Mouse (Mus musculus) midbrain, embryonic 10.5 days (tissue): ENCODE results near the gene Oxld1. TPM values are rescaled to one million over a fixed set of nuclear protein-coding genes. Genes with fewer than 3 reads are reported as not detected.

ENCODE experiments used
- DNase-seq: peaks from one replicate; pipeline ENCODE4 v3.0.0-alpha.2; 2017; ENCODE audit warnings: low spot score
- H3K27ac ChIP-seq: fragments of 300-500 bp; sonication (generic); replicated peaks from 2 replicates; pipeline ENCODE4 v1.5.1; 2016; ENCODE audit warnings: mild to moderate bottlenecking
- H3K27me3 ChIP-seq: fragments of 300-500 bp; sonication (generic); 2 replicates; pipeline ENCODE4 v1.6.1; 2016; ENCODE audit warnings: low read depth, mild to moderate bottlenecking; ENCODE audit not compliant: poor library complexity, severe bottlenecking
- H3K36me3 ChIP-seq: fragments of 300-500 bp; sonication (generic); 2 replicates; pipeline ENCODE4 v1.6.1; 2016; ENCODE audit warnings: mild to moderate bottlenecking, moderate library complexity
- H3K4me1 ChIP-seq: fragments of 300-500 bp; sonication (generic); 2 replicates; pipeline ENCODE4 v1.6.1; 2016
- H3K4me3 ChIP-seq: fragments of 300-500 bp; sonication (generic); 2 replicates; pipeline ENCODE4 v1.5.1; 2016; ENCODE audit warnings: mild to moderate bottlenecking, moderate library complexity
- H3K9me3 ChIP-seq: fragments of 300-500 bp; sonication (generic); replicated peaks from 2 replicates; pipeline ENCODE4 v1.6.1; 2016; ENCODE audit warnings: mild to moderate bottlenecking
- WGBS: fragments of 180-500 bp; shearing (Covaris S2); methylation state at CpG from one replicate; pipeline ENCODE4 v1.1.7; 2016; 5-methylcytosine and 5-hydroxymethylcytosine counted together
- polyA plus RNA-seq: library from polyadenylated mRNA; unstranded; fragments of >200 nt; fragmentation: Nextera tagmentation; extraction: Ambion mirVana; gene quantifications from 2 replicates; pipeline ENCODE4 v1.2.1, GENCODE M21; 2016

Oxld1 gene
- polyA plus RNA-seq, 1 experiment from 2014 or later, result 11.8 TPM

DNA sequence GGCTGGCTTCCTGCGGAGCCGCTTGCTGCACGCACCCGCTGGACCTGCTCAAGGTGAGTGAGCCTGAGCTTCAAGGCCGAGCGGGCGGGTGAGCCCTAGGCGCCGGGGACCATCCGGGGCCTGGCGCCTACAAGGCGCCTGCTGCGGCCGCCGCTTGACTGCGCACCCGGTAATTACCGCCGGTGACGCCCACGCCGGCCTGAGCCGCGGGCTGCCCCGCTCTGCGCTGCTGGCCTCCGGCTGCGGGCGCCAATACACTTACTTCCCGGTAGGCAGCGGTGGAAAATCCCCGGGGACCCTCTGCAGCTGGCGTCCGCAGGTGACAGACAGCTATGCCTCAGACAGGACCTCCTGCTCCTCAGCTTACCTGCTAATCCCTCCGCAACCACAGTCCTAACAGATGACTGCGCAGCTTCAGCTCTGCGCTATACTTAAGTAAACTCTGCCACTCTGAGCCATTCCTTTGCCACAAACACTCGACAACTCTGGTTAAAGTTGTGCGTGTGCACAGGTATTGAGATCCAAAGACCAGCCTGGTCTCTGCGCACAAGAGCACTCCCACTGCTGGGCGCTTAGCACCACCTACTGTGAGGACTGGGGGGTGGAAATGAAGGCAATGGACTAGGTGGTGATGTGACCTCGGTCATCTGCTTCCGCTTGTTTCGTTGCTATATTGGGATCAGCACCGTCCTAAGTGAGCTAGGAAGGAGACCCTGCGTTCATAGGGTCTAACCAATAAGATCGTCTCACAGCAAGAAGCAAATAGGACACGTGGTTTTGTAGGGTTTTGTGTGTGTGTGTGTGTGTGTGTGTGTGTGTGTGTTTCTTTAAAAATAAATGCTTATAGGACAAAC is 34.4 kb upstream of the Oxld1 start:
- peaks cover 60% of the 10 kb centered on the region for H3K36me3 ChIP-seq
- no peaks in the 10 kb centered on the region for H3K27me3 ChIP-seq
- peaks cover 49% of the 10 kb centered on the region for H3K4me1 ChIP-seq
- H3K9me3 ChIP-seq, result no peaks in the 10 kb centered on the region
- peak overlapping the region; percentile 91 for H3K27ac ChIP-seq
- peak overlapping the region; percentile 93 for H3K4me3 ChIP-seq
- peak; percentile 52 for DNase-seq
- WGBS, result under 1% methylated on average over 48 of the region's 48 CpGs

DNA sequence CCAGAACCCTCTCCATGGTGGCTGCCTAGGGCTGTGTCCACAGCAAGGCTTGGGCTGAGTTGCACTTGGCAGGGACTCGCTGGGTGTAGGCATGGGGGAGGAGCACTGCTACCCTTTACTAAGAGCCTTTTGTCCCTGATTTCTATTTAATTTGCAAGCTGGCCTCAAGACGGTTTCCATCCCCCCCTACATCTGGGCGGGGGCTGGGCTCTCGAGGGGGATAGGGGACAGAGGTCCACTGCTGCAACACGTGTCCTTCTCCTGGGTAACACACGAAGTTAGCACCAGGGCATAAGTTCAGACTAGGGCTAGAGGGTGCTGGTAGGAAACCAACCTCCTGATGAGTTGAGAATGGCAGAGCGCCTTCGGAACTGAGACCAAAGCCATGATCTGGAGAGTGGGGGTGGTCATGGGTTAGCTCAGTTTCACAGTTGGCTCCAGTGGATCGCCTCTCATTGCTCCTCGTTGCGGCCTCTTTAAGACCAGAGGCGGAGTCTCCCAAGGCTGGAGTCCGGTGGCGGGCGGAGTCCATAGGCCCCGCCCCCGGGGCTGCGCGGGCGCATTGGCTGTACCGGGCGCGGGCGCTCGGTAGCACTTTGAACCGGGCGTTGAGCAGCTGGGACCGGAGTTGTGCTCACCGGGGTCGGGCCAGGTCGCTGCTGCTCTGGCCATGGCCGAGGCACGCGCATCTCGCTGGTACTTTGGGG is 33.6 kb upstream of the Oxld1 start, which contains the start of gene Slc25a10:
TSS of gene Slc25a10 (plus strand) at position 524 of the 707 bp plus-strand sequence.
- H3K27ac ChIP-seq, result peak within 1 kb of the TSS; percentile 91
- peak within 1 kb of the TSS; percentile 93 for H3K4me3 ChIP-seq
- peaks cover 49% of the 10 kb centered on the region for H3K4me1 ChIP-seq
- peak; percentile 89 for DNase-seq
- H3K36me3 ChIP-seq, result peaks cover 60% of the 10 kb centered on the region
- no peaks in the 10 kb centered on the region for H3K9me3 ChIP-seq
- H3K27me3 ChIP-seq, result no peaks in the 10 kb centered on the region
- WGBS, result under 1% methylated on average over 35 of the region's 35 CpGs

DNA sequence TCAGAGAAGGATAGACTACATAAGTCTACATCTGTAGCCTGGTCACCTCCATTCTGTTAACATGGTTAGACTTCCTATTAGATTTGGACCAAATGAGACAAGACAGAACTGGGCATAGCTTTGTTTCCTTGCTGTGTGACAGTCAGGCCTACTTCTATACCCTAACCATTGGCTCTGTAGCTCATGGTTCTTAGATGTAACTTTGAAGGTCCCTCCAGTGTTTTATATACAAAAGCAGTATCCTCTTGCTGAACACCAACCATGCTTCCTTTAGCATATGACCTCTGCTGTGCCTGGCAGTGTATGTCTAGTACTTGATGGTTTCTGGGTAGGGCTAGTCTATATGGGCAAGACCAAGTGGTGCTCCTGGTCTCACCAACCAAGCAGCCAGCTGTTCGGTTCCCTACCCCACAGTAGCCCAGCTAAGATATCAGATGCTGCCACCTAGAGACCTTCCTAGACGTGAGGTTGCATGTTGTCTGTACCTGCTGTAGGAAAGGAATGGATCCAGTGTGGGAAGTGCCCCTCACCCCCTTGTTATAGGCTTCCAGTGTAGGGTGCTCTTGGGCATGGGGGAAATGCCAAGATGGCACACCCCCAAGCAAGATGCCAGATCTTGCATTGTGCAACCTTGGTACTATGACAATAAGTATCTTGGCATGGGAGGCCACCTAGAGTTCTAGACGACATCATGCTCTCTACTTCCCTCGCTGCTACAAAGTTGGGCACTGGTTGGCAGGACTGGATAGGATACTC is 32.6 kb upstream of the Oxld1 start:
- peaks cover 55% of the 10 kb centered on the region for H3K4me1 ChIP-seq
- 38% methylated on average over 4 of the region's 4 CpGs for WGBS
- no peaks in the 10 kb centered on the region for H3K9me3 ChIP-seq
- peak overlapping the region; percentile 93 for H3K4me3 ChIP-seq
- H3K27ac ChIP-seq, result peak overlapping the region; percentile 91
- peaks cover 60% of the 10 kb centered on the region for H3K36me3 ChIP-seq
- no peak for DNase-seq
- H3K27me3 ChIP-seq, result no peaks in the 10 kb centered on the region

DNA sequence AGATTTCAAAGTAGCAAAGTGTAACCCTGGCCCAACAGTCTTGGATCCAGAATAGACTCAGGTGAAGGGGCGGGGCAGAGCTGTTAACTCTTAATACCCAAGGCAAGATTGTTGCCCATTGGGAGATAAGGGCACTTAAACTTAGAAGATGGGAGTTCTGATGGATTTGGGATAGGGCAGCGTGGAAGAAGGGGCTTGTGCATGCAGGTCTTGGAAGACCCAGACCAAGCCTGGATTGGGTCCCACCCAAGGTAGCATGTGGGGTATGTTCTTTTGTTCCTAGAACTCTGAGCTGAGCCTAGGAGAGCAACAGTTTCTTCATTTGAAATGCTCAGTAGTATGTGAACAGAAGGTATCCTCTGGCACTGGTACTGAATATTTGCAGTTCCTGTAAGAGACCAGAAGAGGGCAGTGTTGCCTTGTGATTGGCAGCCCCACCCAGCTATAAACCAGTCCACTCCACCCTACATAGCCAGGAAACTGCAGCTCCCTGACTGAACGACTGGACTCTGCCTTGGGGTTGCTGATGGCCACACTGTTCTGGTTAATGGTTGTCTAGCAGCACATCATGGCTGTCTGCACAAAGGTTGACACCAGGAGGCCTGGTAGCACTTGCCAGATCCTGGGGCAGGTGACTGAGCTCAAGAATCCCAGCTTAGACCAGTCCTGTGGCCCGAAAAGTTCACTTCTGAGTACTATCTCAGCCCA is 31.3 kb upstream of the Oxld1 start:
- peak; percentile 65 for DNase-seq
- 62% methylated on average over 4 of the region's 4 CpGs for WGBS
- Histone ChIP-seq H3K4me1 (peaks cover 61% of the 10 kb centered on the region), H3K27me3 (no peaks in the 10 kb centered on the region), H3K27ac (no peak overlapping the region), H3K9me3 (no peaks in the 10 kb centered on the region), H3K36me3 (peaks cover 50% of the 10 kb centered on the region), H3K4me3 (0 out of 2 replicates have a peak overlapping the region, but pooled peaks have one; percentile 1)

DNA sequence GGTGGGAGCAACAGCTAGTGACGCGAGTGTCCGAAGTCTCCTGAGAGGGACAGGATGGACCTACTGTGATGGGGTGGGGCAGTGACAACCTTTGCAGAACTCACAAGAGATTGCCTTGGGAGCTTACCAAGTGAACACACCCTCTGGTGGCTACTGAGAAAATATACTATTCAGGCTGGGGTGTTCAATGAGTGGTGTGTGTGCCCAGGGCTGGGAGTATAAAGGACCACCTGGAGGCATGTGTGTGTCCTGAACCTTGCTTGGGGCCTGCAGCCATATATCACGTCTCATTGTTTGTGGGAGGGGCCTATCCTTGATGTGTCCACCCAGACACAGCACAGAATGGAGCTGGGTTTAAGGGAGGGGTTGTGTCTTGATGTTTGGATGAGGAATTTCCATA is 30.6 kb upstream of the Oxld1 start:
- peaks cover 50% of the 10 kb centered on the region for H3K36me3 ChIP-seq
- 85% methylated on average over 4 of the region's 4 CpGs for WGBS
- no peaks in the 10 kb centered on the region for H3K27me3 ChIP-seq
- DNase-seq, result no peak
- H3K4me1 ChIP-seq, result peaks cover 60% of the 10 kb centered on the region
- H3K9me3 ChIP-seq, result no peaks in the 10 kb centered on the region
- no peak overlapping the region for H3K4me3 ChIP-seq
- no peak overlapping the region for H3K27ac ChIP-seq

DNA sequence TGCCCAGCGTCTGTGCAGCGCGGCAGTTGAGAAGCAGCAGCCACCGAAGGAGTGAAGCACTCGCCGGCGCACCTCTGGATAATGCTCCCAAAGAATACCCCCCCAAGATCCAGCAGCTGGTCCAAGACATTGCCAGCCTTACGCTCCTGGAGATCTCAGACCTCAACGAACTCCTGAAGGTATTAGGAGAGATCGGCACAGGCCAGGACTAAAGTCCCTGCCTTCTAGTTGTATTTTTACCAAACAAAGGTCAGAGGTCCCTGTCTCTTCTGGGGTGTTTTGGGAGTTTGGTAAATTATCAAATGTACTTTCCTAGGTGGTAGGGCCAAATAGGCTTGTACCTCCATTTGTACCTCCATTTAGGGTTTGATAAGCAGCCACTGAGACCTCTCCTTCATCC is 27.4 kb upstream of the Oxld1 start:
- Histone ChIP-seq H3K36me3 (peaks cover 82% of the 10 kb centered on the region), H3K4me1 (peaks cover 32% of the 10 kb centered on the region), H3K4me3 (peak overlapping the region; percentile 99), H3K27me3 (no peaks in the 10 kb centered on the region), H3K27ac (peak overlapping the region; percentile 93), H3K9me3 (no peaks in the 10 kb centered on the region)
- 11% methylated on average over 10 of the region's 10 CpGs for WGBS
- DNase-seq, result no peak

DNA sequence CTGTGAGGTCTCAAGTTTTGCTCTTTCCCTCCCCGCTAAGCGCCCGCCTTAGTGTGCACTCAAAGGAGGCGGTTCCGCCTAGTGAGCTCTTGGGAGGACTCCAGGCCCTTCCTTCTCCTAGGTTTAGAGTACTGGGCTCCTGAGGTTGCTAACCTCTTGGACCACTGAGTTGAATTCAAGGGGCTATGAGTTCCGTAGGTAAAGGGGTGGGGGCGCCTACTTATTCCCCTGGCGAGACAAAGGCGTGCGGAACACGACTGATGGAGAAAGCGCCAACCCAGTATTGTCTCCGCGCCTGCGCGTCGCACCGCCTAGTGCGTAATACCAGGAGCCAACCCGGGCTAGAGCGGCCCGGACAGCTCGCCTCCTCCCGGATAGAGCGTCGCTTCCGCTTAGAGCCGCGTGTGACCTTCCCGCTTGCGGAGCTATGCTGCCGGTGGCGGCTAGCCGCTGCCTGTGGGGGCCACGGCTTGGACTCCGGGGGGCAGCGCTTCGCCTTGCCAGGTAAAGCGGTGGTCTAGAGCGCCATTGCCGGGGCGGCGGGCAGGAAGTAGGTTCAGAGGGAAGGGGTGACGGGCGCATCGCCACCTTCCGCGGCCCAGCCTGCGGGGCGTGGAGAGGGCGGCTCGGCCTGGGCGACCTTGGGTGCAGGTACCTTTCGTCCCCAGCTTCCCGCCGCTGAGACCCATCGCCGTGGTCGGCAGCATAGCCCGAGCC is 26.6 kb upstream of the Oxld1 start, which contains the start of gene Mrpl12:
TSS of gene Mrpl12 (plus strand) at position 349 of the 717 bp plus-strand sequence.
- peak; percentile 92 for DNase-seq
- H3K9me3 ChIP-seq, result no peaks in the 10 kb centered on the region
- no peaks in the 10 kb centered on the region for H3K27me3 ChIP-seq
- under 1% methylated on average over 60 of the region's 60 CpGs for WGBS
- peak within 1 kb of the TSS; percentile 99 for H3K4me3 ChIP-seq
- H3K36me3 ChIP-seq, result peaks cover 84% of the 10 kb centered on the region
- H3K4me1 ChIP-seq, result peaks cover 24% of the 10 kb centered on the region
- H3K27ac ChIP-seq, result peak within 1 kb of the TSS; percentile 93

DNA sequence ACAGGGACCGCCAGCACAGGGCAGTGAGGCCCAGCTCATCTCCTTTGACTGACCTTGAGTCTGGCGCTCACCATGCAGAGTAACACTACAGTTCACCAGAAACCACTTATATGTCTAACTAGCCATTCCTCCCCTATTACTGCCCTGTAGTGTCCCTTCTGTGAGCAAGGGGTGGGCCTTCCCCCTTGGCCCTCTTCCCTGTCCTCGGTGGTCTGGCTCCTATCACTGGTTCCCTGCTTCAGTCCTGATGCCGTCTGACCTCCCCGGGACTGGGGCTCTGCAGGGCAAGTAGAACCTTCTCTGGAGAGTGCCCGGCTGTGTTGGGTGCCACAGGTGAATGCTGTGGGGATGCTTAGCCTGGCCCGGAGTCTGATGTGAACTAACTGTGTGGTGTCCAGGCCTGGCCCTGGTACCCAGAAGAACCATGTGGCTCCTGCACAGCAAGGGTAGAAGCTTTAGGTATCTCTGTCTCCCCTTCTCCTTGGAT is 25.6 kb upstream of the Oxld1 start:
- 87% methylated on average over 7 of the region's 7 CpGs for WGBS
- Histone ChIP-seq H3K36me3 (peaks cover 85% of the 10 kb centered on the region), H3K27me3 (no peaks in the 10 kb centered on the region), H3K9me3 (no peaks in the 10 kb centered on the region), H3K4me1 (peaks cover 23% of the 10 kb centered on the region), H3K4me3 (peak overlapping the region; percentile 99), H3K27ac (peak overlapping the region; percentile 93)
- DNase-seq, result no peak

DNA sequence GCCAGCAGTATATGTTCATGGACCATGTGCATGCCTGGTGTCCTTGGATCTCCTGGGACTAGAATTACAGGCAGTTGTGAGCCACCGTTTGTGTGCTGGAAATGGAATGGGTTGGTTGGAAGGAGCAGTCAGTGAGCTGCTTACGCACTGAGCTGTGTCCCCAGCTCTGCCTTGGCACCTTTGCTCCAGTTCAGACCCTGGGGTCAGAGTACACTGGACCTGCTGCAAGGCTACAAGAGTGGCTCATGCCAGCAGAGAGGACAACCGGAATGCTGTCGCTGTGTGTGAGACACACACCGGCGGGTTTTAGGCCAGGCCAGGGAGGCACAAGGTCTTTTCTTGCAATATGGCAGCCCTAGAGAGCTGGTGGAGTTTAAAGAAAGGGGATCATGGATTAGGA is 14.2 kb upstream of the Oxld1 start:
- H3K4me3 ChIP-seq, result no peak overlapping the region
- 96% methylated on average over 6 of the region's 6 CpGs for WGBS

DNA sequence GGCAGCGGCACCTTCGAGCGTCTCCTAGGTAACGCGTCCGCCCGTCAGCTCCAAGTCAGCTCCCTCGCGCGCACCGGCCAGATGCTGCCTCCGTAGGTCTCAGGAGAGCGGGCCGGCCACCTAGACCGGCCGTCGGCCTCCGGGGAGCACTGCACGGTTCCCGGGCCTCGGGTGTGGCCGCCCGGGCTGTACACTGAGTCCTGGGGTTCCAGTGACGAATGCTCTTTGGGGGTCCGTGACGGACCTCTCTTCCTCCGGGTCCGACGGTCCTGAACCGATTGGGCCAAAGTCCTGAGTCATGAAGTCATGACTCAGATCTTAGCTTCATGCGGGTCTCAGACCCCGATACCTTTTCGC is 9.8 kb upstream of the Oxld1 start:
- no peak for DNase-seq
- Histone ChIP-seq H3K27ac (peak overlapping the region; percentile 91), H3K36me3 (peaks cover 73% of the 10 kb centered on the region), H3K9me3 (no peaks in the 10 kb centered on the region), H3K27me3 (no peaks in the 10 kb centered on the region), H3K4me1 (peaks cover 28% of the 10 kb centered on the region), H3K4me3 (peak overlapping the region; percentile 93)
- WGBS, result 1% methylated on average over 33 of the region's 33 CpGs

More for the DNA sequence above, 14.2 kb upstream of the Oxld1 start:
- no peak overlapping the region for H3K27ac ChIP-seq
- H3K27me3 ChIP-seq, result no peaks in the 10 kb centered on the region
- no peak for DNase-seq
- no peaks in the 10 kb centered on the region for H3K9me3 ChIP-seq
- peaks cover 11% of the 10 kb centered on the region for H3K4me1 ChIP-seq
- peaks cover 79% of the 10 kb centered on the region for H3K36me3 ChIP-seq

DNA sequence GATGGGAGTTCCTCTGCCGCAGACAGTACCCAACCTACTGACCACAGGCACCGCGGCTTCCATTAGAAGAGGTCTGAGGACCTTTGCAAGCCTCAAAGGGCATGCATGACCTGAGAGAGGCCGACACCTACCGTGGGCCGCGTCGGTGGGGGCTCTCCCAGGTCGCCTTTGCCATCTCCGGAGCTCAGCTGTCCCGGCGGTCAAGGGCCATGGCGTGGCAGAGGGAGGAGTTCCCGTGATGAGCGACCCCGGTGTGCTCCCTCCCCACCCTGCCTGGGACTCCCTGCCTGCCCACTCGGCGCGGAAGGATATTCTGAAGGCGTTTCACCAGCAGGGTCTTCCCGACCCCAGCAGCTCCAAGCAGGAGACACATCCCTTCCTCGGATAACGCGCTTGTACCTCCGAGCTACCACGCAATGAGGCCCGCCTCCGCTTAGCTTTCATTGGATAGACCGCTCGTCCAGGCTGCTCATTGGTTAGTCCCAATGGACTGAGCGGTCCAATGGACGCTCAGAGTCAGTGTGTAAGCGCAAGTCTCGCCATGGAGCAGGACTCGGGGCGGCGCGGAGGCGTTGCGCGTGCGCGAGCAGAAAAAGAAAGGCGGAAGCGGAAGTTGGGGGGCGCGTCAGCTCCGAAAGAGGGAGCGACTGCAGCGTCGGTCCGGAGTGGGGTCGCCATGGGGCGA is 9.3 kb upstream of the Oxld1 start, which contains the start of gene Arl16:
TSS of gene Arl16 (minus strand) at position 557 of the 685 bp plus-strand sequence.
- H3K27ac ChIP-seq, result peak within 1 kb of the TSS; percentile 91
- under 1% methylated on average over 54 of the region's 54 CpGs for WGBS
- peaks cover 73% of the 10 kb centered on the region for H3K36me3 ChIP-seq
- peak; percentile 99 for DNase-seq
- no peaks in the 10 kb centered on the region for H3K9me3 ChIP-seq
- H3K4me1 ChIP-seq, result peaks cover 28% of the 10 kb centered on the region
- peak within 1 kb of the TSS; percentile 93 for H3K4me3 ChIP-seq
- no peaks in the 10 kb centered on the region for H3K27me3 ChIP-seq
